Mouse (Mus musculus): Measurements from ENCODE around the gene Ube2dnl1.

Ube2dnl1 gene

GRCm38 (mm10) chrX:114904712-114905111 is at the start of gene Ube2dnl1:
Ube2dnl1 (plus strand) TSS chrX:114905012.
- no peak for DNase-seq (ENCODE audit: low spot score)

- no peak for DNase-seq (ENCODE audit: low spot score)
These were observed 9.3 kb upstream of the Ube2dnl1 start for GRCm38 (mm10) chrX:114895489-114895888.

- no peak for DNase-seq (ENCODE audit: low spot score)
These were observed 7.3 kb upstream of the Ube2dnl1 start for GRCm38 (mm10) chrX:114897506-114897905.

GRCm38 (mm10) chrX:114903391-114903790 is 1.4 kb upstream of the Ube2dnl1 start:
- DNase-seq (ENCODE audit: low spot score), result no peak

GRCm38 (mm10) chrX:114907282-114907681 is 2.5 kb downstream of the Ube2dnl1 start, which contains the start of gene Ube2dnl2:
Ube2dnl2 (plus strand) TSS chrX:114907582.
- no peak for DNase-seq (ENCODE audit: low spot score)

- no peak for DNase-seq (ENCODE audit: low spot score)
These were observed 50.3 kb downstream of the Ube2dnl1 start for GRCm38 (mm10) chrX:114955066-114955465.

Measured in testis, postnatal 10 days (tissue).